Mouse (Mus musculus): ENCODE results near the gene Grifin.

Grifin gene

GRCm38 (mm10) chr5:140583732-140584368 lies 19.0 kb upstream of the Grifin start:
- DNase-seq = no peak

GRCm38 (mm10) chr5:140582995-140583731 lies 18.3 kb upstream of the Grifin start:
- DNase-seq = no peak

- DNase-seq = no peak
Measured at GRCm38 (mm10) chr5:140581569-140581968, 16.7 kb upstream of the Grifin start.

GRCm38 (mm10) chr5:140579771-140580170 lies 14.9 kb upstream of the Grifin start:
- DNase-seq = no peak

GRCm38 (mm10) chr5:140579221-140579620 lies 14.3 kb upstream of the Grifin start:
- DNase-seq = no peak

GRCm38 (mm10) chr5:140575381-140575866 lies 10.6 kb upstream of the Grifin start:
- DNase-seq = no peak

- no peak for DNase-seq
Measured at GRCm38 (mm10) chr5:140572611-140573010, 7.7 kb upstream of the Grifin start.

GRCm38 (mm10) chr5:140571673-140572072 lies 6.8 kb upstream of the Grifin start:
- no peak for DNase-seq

- DNase-seq = no peak
Measured at GRCm38 (mm10) chr5:140571201-140571600, 6.3 kb upstream of the Grifin start.

- no peak for DNase-seq
Measured at GRCm38 (mm10) chr5:140570223-140570870, 5.5 kb upstream of the Grifin start.

GRCm38 (mm10) chr5:140569032-140569595 lies 4.2 kb upstream of the Grifin start:
- no peak for DNase-seq

GRCm38 (mm10) chr5:140568321-140568970 lies 3.6 kb upstream of the Grifin start:
- peak in 1 of 2 experiments; percentile 41 for DNase-seq

- DNase-seq = no peak
Measured at GRCm38 (mm10) chr5:140567751-140568150, 2.9 kb upstream of the Grifin start.

- peak; percentile 74 to 86 for DNase-seq
Measured at GRCm38 (mm10) chr5:140567321-140567720, 2.5 kb upstream of the Grifin start.

- no peak for DNase-seq
Measured at GRCm38 (mm10) chr5:140566271-140566670, 1.4 kb upstream of the Grifin start.

GRCm38 (mm10) chr5:140565856-140566255 lies 985 bp upstream of the Grifin start:
- peak in 1 of 2 experiments; percentile 35 for DNase-seq

- DNase-seq = no peak
Measured at GRCm38 (mm10) chr5:140565451-140565850, 580 bp upstream of the Grifin start.

GRCm38 (mm10) chr5:140562601-140563000 lies 2.3 kb downstream of the Grifin start:
- no peak for DNase-seq

- DNase-seq = peak in 1 of 2 experiments; percentile 25
Measured at GRCm38 (mm10) chr5:140556859-140557258, 8.0 kb downstream of the Grifin start.

GRCm38 (mm10) chr5:140553719-140554118 lies 11.2 kb downstream of the Grifin start:
- DNase-seq = no peak

GRCm38 (mm10) chr5:140549306-140550047 lies 15.4 kb downstream of the Grifin start:
- DNase-seq = no peak

GRCm38 (mm10) chr5:140546332-140546731 lies 18.5 kb downstream of the Grifin start:
- DNase-seq = no peak

All from thymus, adult 18-20 months (tissue).